Mouse (Mus musculus): ENCODE data around the gene Slc22a12. TPM values are rescaled to one million over a fixed set of nuclear protein-coding genes. Genes with fewer than 3 reads are reported as not detected.
A peak's percentile ranks its signal among the peaks of the same experiment; 100 is the strongest.

The Slc22a12 gene
- total RNA-seq (2017) = not detected in 3 replicates

- no peak for ATAC-seq (replicated peaks; ENCODE audit: insufficient number of reproducible peaks, low FRiP score, low TSS enrichment, poor library complexity, severe bottlenecking)
Measured at GRCm38 (mm10) chr19:6542367-6543034, at the start of gene Slc22a12. Gene Slc22a12, minus strand, starts transcription at chr19:6543032.

GRCm38 (mm10) chr19:6572001-6572400 lies 29.2 kb upstream of the Slc22a12 start:
- no peak for ATAC-seq (replicated peaks; ENCODE audit: insufficient number of reproducible peaks, low FRiP score, low TSS enrichment, poor library complexity, severe bottlenecking)

GRCm38 (mm10) chr19:6571476-6571875 lies 28.6 kb upstream of the Slc22a12 start:
- no peak for ATAC-seq (replicated peaks; ENCODE audit: insufficient number of reproducible peaks, low FRiP score, low TSS enrichment, poor library complexity, severe bottlenecking)

- ATAC-seq (replicated peaks; ENCODE audit: insufficient number of reproducible peaks, low FRiP score, low TSS enrichment, poor library complexity, severe bottlenecking) = no peak
Measured at GRCm38 (mm10) chr19:6569561-6569960, 26.7 kb upstream of the Slc22a12 start.

- ATAC-seq (replicated peaks; ENCODE audit: insufficient number of reproducible peaks, low FRiP score, low TSS enrichment, poor library complexity, severe bottlenecking) = no peak
Measured at GRCm38 (mm10) chr19:6569021-6569420, 26.2 kb upstream of the Slc22a12 start.

- ATAC-seq (replicated peaks; ENCODE audit: insufficient number of reproducible peaks, low FRiP score, low TSS enrichment, poor library complexity, severe bottlenecking) = no peak
Measured at GRCm38 (mm10) chr19:6566450-6566849, 23.6 kb upstream of the Slc22a12 start.

GRCm38 (mm10) chr19:6565136-6565535 lies 22.3 kb upstream of the Slc22a12 start:
- no peak for ATAC-seq (replicated peaks; ENCODE audit: insufficient number of reproducible peaks, low FRiP score, low TSS enrichment, poor library complexity, severe bottlenecking)

- ATAC-seq (replicated peaks; ENCODE audit: insufficient number of reproducible peaks, low FRiP score, low TSS enrichment, poor library complexity, severe bottlenecking) = no peak
Measured at GRCm38 (mm10) chr19:6560246-6560815, 17.5 kb upstream of the Slc22a12 start.

- no peak for ATAC-seq (replicated peaks; ENCODE audit: insufficient number of reproducible peaks, low FRiP score, low TSS enrichment, poor library complexity, severe bottlenecking)
Measured at GRCm38 (mm10) chr19:6559576-6559975, 16.7 kb upstream of the Slc22a12 start.

GRCm38 (mm10) chr19:6553819-6554582 lies 11.2 kb upstream of the Slc22a12 start:
- ATAC-seq (replicated peaks; ENCODE audit: insufficient number of reproducible peaks, low FRiP score, low TSS enrichment, poor library complexity, severe bottlenecking) = no peak

- ATAC-seq (replicated peaks; ENCODE audit: insufficient number of reproducible peaks, low FRiP score, low TSS enrichment, poor library complexity, severe bottlenecking) = no peak
Measured at GRCm38 (mm10) chr19:6553174-6553573, 10.3 kb upstream of the Slc22a12 start.

GRCm38 (mm10) chr19:6552302-6553028 lies 9.6 kb upstream of the Slc22a12 start:
- 0 out of 2 replicates have a peak, but pooled peaks have one; percentile 36 for ATAC-seq (replicated peaks; ENCODE audit: insufficient number of reproducible peaks, low FRiP score, low TSS enrichment, poor library complexity, severe bottlenecking)

GRCm38 (mm10) chr19:6551215-6551614 lies 8.4 kb upstream of the Slc22a12 start:
- no peak for ATAC-seq (replicated peaks; ENCODE audit: insufficient number of reproducible peaks, low FRiP score, low TSS enrichment, poor library complexity, severe bottlenecking)

- no peak for ATAC-seq (replicated peaks; ENCODE audit: insufficient number of reproducible peaks, low FRiP score, low TSS enrichment, poor library complexity, severe bottlenecking)
Measured at GRCm38 (mm10) chr19:6549566-6549965, 6.7 kb upstream of the Slc22a12 start.

- no peak for ATAC-seq (replicated peaks; ENCODE audit: insufficient number of reproducible peaks, low FRiP score, low TSS enrichment, poor library complexity, severe bottlenecking)
Measured at GRCm38 (mm10) chr19:6548431-6549410, 5.9 kb upstream of the Slc22a12 start.

- ATAC-seq (replicated peaks; ENCODE audit: insufficient number of reproducible peaks, low FRiP score, low TSS enrichment, poor library complexity, severe bottlenecking) = no peak
Measured at GRCm38 (mm10) chr19:6547801-6548200, 5.0 kb upstream of the Slc22a12 start.

GRCm38 (mm10) chr19:6546096-6546495 lies 3.3 kb upstream of the Slc22a12 start:
- no peak for ATAC-seq (replicated peaks; ENCODE audit: insufficient number of reproducible peaks, low FRiP score, low TSS enrichment, poor library complexity, severe bottlenecking)

- ATAC-seq (replicated peaks; ENCODE audit: insufficient number of reproducible peaks, low FRiP score, low TSS enrichment, poor library complexity, severe bottlenecking) = no peak
Measured at GRCm38 (mm10) chr19:6545481-6545880, 2.6 kb upstream of the Slc22a12 start.

All from monocyte, adult 5-6 weeks (primary cell).